Mouse (Mus musculus): Measurements from ENCODE around the gene Copg2.

DNA sequence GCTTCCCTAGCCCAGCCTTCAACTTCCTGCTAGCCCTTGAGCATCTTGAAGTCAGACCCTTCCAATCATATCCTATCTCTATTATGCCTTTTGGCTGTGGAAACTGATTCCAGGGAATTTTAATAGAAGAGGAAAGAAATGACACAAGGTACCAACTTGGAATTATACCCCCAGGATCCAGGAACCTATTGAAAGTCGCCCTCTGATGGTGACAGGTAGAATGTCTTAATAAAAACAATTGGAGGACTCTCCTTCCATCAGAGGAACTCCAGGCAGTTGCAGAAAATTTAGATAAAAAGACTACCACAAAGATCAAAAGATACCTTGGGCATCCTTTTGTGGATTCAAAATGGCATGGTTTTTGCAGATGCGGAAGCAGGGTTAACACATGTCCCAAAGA is 26.2 kb upstream of the Copg2 start:
- TF ChIP-seq CTCF (IDR thresholded peaks at IDR 0.05) (peak; percentile 51), EP300 (IDR thresholded peaks at IDR 0.05) (no peak)

Measured in lung, postnatal 0 days (tissue).